Mouse (Mus musculus) midbrain, embryonic 15.5 days (tissue): ENCODE results near the gene Ptges3. TPM values are rescaled to one million over a fixed set of nuclear protein-coding genes. Genes with fewer than 3 reads are reported as not detected.
A peak's percentile ranks its signal among the peaks of the same experiment; 100 is the strongest.
"Not testable (repeated sequence)": the region's sequence is repeated elsewhere in the genome, so short reads cannot be mapped to it uniquely, and the experiment has no call there.

Experiments used
- ATAC-seq: fragments of 200-750 bp; cut with Nextera tagmentation; replicated peaks from 2 replicates; pipeline ENCODE4 v1.8.0; 2017; ENCODE audit warnings: moderate TSS enrichment
- H3K27ac ChIP-seq: fragments of 300-500 bp; sonication (generic); 2 replicates; pipeline ENCODE4 v1.5.1; 2015; ENCODE audit warnings: mild to moderate bottlenecking, inconsistent platforms
- H3K27me3 ChIP-seq: fragments of 300-500 bp; sonication (generic); replicated peaks from 2 replicates; pipeline ENCODE4 v1.6.1; 2015; ENCODE audit warnings: inconsistent platforms
- H3K36me3 ChIP-seq: fragments of 300-500 bp; sonication (generic); replicated peaks from 2 replicates; pipeline ENCODE4 v1.6.1; 2015; ENCODE audit warnings: inconsistent platforms
- H3K4me1 ChIP-seq: fragments of 300-500 bp; sonication (generic); 2 replicates; pipeline ENCODE4 v1.6.1; 2015; ENCODE audit warnings: inconsistent platforms
- H3K4me2 ChIP-seq: fragments of 300-500 bp; sonication (generic); 2 replicates; pipeline ENCODE4 v1.6.1; 2015; ENCODE audit warnings: inconsistent platforms, mild to moderate bottlenecking, moderate library complexity
- H3K4me3 ChIP-seq: fragments of 300-500 bp; sonication (generic); 2 replicates; pipeline ENCODE4 v1.5.1; 2015; ENCODE audit warnings: mild to moderate bottlenecking, inconsistent platforms
- H3K9ac ChIP-seq: fragments of 300-500 bp; sonication (generic); 2 replicates; pipeline ENCODE4 v1.6.1; 2015; ENCODE audit warnings: mild to moderate bottlenecking, inconsistent platforms
- H3K9me3 ChIP-seq: fragments of 300-500 bp; sonication (generic); 2 replicates; pipeline ENCODE4 v1.6.1; 2016; ENCODE audit warnings: inconsistent platforms
- WGBS: fragments of 180-500 bp; shearing (Covaris S2); methylation state at CpG from one replicate; pipeline ENCODE4 v1.1.7; 2015; ENCODE audit warnings: mixed read lengths; 5-methylcytosine and 5-hydroxymethylcytosine counted together
- polyA plus RNA-seq: library from polyadenylated mRNA; unstranded; fragments of >200 nt; fragmentation: Nextera tagmentation; extraction: Ambion mirVana; gene quantifications from 2 replicates; pipeline ENCODE4 v1.2.1, GENCODE M21; 2015

Gene Ptges3
- polyA plus RNA-seq, 1 experiment from 2014 or later: 372 TPM

DNA sequence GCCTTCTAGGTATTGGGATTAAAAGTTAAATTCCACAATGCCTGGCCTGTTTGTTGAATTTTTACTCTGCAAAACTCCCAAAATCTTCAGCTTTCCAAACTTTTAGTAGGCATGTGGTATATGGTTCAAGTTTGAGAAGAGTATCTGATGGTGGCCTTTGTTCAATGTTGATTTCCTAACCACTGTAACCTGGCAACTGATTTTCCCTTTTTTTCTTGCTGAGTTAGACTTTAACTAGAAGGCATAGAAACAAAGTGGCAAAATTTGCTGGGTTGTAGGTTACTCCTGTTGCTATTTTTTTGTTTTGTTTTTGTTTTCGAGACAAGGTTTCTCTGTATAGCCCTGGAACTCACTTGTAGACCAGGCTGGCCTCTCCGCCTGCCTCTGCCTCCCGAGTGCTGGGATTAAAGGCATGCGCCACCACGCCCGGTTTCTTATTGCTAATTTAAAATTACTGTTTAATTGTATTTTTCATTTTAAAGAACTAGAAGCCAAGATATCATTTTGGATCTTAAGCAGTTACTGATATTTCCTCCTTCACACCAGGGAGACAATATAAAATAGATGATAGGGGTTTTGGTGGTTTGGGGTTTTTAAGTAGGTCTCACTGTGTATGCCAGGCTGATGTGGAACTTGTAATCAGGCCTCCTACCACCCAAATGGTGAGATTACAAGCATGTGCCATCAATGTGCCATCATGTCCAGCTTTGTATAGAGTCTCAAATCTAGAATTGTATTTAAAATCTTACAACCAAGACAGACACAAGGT, 3.7 kb downstream of the Ptges3 start:
- H3K9ac ChIP-seq: no peak overlapping the region
- H3K4me1 ChIP-seq: peaks cover 27% of the 10 kb centered on the region
- no peak overlapping the region for H3K4me2 ChIP-seq
- no peaks in the 10 kb centered on the region for H3K36me3 ChIP-seq
- no peaks in the 10 kb centered on the region for H3K27me3 ChIP-seq
- no peak for ATAC-seq
- no peak overlapping the region for H3K27ac ChIP-seq
- no peak overlapping the region for H3K4me3 ChIP-seq
- WGBS: 94% methylated on average over 6 of the region's 6 CpGs
- no peaks in the 10 kb centered on the region for H3K9me3 ChIP-seq

- Histone ChIP-seq H3K4me2 (no peak overlapping the region), H3K9me3 (no peaks in the 10 kb centered on the region), H3K4me1 (peaks cover 7% of the 10 kb centered on the region), H3K4me3 (no peak overlapping the region), H3K27me3 (no peaks in the 10 kb centered on the region), H3K9ac (no peak overlapping the region), H3K27ac (no peak overlapping the region), H3K36me3 (peaks cover 17% of the 10 kb centered on the region)
- ATAC-seq: no peak
- 92% methylated on average over 5 of the region's 5 CpGs for WGBS
Measured at GRCm38 (mm10) chr10:128066072-128066471, 7.3 kb downstream of the Ptges3 start.

GRCm38 (mm10) chr10:128069201-128069600, 10.4 kb downstream of the Ptges3 start:
- no peak overlapping the region for H3K4me3 ChIP-seq
- peaks cover 39% of the 10 kb centered on the region for H3K36me3 ChIP-seq
- no peaks in the 10 kb centered on the region for H3K27me3 ChIP-seq
- no peak overlapping the region for H3K9ac ChIP-seq
- no peaks in the 10 kb centered on the region for H3K9me3 ChIP-seq
- no peak overlapping the region for H3K4me2 ChIP-seq
- H3K4me1 ChIP-seq: no peaks in the 10 kb centered on the region
- H3K27ac ChIP-seq: no peak overlapping the region
- ATAC-seq: no peak
- 92% methylated on average over 4 of the region's 4 CpGs for WGBS

- H3K36me3 ChIP-seq: peaks cover 44% of the 10 kb centered on the region
- ATAC-seq: not testable (repeated sequence)
Measured at GRCm38 (mm10) chr10:128070432-128070831, 11.7 kb downstream of the Ptges3 start.

DNA sequence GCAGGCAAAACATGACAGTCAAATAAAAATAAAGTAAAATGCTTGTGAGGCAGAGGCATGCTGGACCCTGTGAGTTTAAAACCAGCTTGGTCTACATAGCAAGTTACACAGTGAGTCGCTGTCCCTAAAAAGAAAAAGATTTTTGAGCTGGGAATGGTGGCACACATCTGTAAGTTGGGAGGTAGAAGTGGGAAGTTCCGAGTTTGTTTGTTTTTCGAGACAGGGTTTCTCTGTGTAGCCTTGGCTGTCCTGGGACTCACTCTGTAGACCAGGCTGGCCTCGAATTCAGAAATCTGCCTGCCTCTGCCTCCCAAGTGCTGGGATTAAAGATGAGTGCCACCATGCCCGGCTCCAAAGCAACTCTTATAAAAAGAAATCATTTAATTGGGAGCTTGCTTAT, 19.5 kb downstream of the Ptges3 start:
- 84% methylated on average over 5 of the region's 5 CpGs for WGBS
- not testable (repeated sequence) for ATAC-seq, H3K9me3 ChIP-seq, H3K27ac ChIP-seq, H3K4me3 ChIP-seq, H3K27me3 ChIP-seq, H3K9ac ChIP-seq, H3K4me2 ChIP-seq, H3K4me1 ChIP-seq
- peaks cover 22% of the 10 kb centered on the region for H3K36me3 ChIP-seq

More at GRCm38 (mm10) chr10:128070432-128070831, 11.7 kb downstream of the Ptges3 start:
- H3K4me1 ChIP-seq, H3K9ac ChIP-seq, H3K27ac ChIP-seq, H3K4me2 ChIP-seq, H3K4me3 ChIP-seq, H3K27me3 ChIP-seq, H3K9me3 ChIP-seq: not testable (repeated sequence)
- WGBS: 98% methylated on average over 2 of the region's 2 CpGs

DNA sequence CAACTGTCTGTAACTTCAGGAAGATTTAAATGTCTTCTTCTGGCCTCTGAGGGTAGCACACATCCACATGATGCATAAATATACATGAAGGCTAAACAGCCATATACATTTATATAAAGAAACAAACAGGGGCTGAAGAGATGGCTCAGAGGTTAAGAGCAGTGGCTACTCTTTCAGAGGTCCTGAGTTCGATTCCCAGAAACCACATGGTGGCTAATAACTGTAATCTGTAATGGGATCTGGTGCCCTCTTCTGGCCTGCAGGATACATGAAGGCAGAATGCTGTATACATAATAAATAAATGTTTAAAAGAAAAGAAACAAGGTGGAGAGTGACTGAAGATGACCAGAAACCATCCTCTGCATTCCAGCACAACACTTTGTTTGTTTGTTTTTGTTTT, 21.7 kb downstream of the Ptges3 start:
- Histone ChIP-seq H3K9me3 (no peaks in the 10 kb centered on the region), H3K36me3 (peaks cover 17% of the 10 kb centered on the region), H3K9ac (no peak overlapping the region), H3K4me3 (no peak overlapping the region), H3K27ac (no peak overlapping the region), H3K27me3 (no peaks in the 10 kb centered on the region), H3K4me1 (peaks cover 22% of the 10 kb centered on the region), H3K4me2 (no peak overlapping the region)
- no peak for ATAC-seq
- 90% methylated on average over 1 of the region's 1 CpGs for WGBS

DNA sequence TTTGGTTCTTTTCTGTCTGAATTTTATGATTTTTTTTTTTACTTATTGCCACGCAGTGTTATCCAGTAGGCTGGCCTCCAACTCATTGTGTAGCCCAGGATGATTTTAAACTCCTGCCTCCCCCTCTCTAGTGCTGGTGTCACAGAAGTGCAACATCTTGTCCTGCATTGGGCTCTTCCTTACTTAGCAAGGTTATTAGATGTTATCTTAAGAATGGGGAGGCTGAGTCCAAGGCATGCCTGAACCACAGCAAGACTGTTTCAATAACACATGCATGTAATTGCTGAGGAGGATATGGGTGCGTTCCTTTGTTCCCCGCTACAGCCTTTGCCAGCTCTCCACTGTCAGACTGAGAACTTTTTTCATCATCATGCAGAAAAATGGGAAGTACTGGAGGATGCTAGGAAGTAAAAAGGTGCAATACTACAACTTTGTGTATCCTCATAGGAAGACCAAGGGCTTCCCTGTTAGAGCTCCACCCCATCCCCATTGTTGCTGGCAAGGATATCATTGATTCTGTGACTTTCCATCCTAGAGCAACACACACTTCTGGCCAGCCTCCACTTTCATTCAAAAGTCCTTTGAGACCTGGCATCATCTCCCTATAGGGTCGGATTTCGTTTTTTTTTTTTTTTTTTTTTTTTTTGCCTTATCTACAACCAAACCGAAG, 23.2 kb downstream of the Ptges3 start:
- H3K4me3 ChIP-seq: peak overlapping the region; percentile 70
- peak overlapping the region; percentile 69 for H3K4me2 ChIP-seq
- no peaks in the 10 kb centered on the region for H3K27me3 ChIP-seq
- 68% methylated on average over 6 of the region's 6 CpGs for WGBS
- H3K9ac ChIP-seq: peak overlapping the region; percentile 75; the same call in 1 of the 2 replicates
- ATAC-seq: no peak
- H3K9me3 ChIP-seq: no peaks in the 10 kb centered on the region
- H3K36me3 ChIP-seq: peaks cover 29% of the 10 kb centered on the region
- peak overlapping the region; percentile 90 for H3K27ac ChIP-seq
- H3K4me1 ChIP-seq: peaks cover 31% of the 10 kb centered on the region

- Histone ChIP-seq H3K27ac (peak overlapping the region; percentile 90), H3K4me1 (peaks cover 31% of the 10 kb centered on the region), H3K9me3 (no peaks in the 10 kb centered on the region), H3K4me2 (peak overlapping the region; percentile 69), H3K27me3 (no peaks in the 10 kb centered on the region), H3K4me3 (peak overlapping the region; percentile 70), H3K36me3 (peaks cover 25% of the 10 kb centered on the region), H3K9ac (peak overlapping the region; percentile 75)
- ATAC-seq: no peak
- WGBS: 16% methylated on average over 9 of the region's 9 CpGs
Measured at GRCm38 (mm10) chr10:128082477-128082808, 23.7 kb downstream of the Ptges3 start.

GRCm38 (mm10) chr10:128082880-128083421, 24.2 kb downstream of the Ptges3 start, which contains the start of gene Atp5b:
Gene Atp5b, plus strand, starts transcription at chr10:128083273.
- peak within 1 kb of the TSS; percentile 91 for H3K27ac ChIP-seq
- H3K9ac ChIP-seq: peak within 1 kb of the TSS; percentile 84
- H3K4me3 ChIP-seq: peak within 1 kb of the TSS; percentile 70
- peak within 1 kb of the TSS; percentile 78 for H3K4me2 ChIP-seq
- H3K27me3 ChIP-seq: no peaks in the 10 kb centered on the region
- under 1% methylated on average over 34 of the region's 34 CpGs for WGBS
- H3K9me3 ChIP-seq: no peaks in the 10 kb centered on the region
- H3K36me3 ChIP-seq: peaks cover 27% of the 10 kb centered on the region
- peaks cover 31% of the 10 kb centered on the region for H3K4me1 ChIP-seq
- ATAC-seq: peak; percentile 99

DNA sequence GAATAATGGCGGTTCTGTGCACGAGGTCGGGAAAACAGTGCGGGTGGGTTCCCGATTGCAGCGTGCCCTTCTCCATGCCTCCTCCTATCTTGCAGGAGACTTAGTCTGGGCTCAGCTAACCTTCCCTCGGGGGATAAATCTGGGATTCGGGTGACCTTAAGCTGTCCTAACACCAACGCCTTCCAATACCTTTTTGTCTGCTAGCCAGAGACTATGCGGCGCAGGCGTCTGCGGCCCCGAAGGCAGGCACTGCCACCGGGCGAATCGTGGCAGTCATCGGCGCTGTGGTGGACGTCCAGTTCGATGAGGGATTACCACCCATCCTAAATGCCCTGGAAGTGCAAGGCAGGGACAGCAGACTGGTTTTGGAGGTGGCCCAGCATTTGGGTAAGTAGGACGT, 24.9 kb downstream of the Ptges3 start:
- peaks cover 31% of the 10 kb centered on the region for H3K4me1 ChIP-seq
- peak overlapping the region; percentile 70 for H3K4me3 ChIP-seq
- under 1% methylated on average over 22 of the region's 22 CpGs for WGBS
- no peaks in the 10 kb centered on the region for H3K27me3 ChIP-seq
- ATAC-seq: peak; percentile 15
- no peaks in the 10 kb centered on the region for H3K9me3 ChIP-seq
- H3K27ac ChIP-seq: peak overlapping the region; percentile 91
- H3K9ac ChIP-seq: peak overlapping the region; percentile 84
- peaks cover 35% of the 10 kb centered on the region for H3K36me3 ChIP-seq
- peak overlapping the region; percentile 78 for H3K4me2 ChIP-seq

DNA sequence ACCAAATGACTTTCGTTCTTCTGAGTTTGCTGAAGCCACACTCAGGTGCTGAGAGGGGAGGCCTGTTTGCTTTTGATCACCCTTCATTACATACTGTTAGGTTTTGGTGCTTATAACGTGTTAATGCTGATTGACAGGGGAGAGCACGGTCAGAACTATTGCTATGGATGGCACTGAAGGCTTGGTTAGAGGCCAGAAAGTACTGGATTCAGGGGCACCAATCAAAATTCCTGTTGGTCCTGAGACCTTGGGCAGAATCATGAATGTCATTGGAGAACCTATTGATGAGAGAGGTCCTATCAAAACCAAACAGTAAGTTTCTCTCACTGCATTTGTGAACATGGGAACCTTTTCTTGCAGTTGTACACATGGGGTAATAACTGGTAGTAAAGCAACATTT, 25.4 kb downstream of the Ptges3 start:
- Histone ChIP-seq H3K36me3 (peaks cover 39% of the 10 kb centered on the region), H3K27ac (peak overlapping the region; percentile 91), H3K4me1 (peaks cover 31% of the 10 kb centered on the region), H3K27me3 (no peaks in the 10 kb centered on the region), H3K9me3 (no peaks in the 10 kb centered on the region), H3K4me3 (peak overlapping the region; percentile 70), H3K9ac (peak overlapping the region; percentile 84), H3K4me2 (peak overlapping the region; percentile 78)
- ATAC-seq: no peak
- WGBS: 2% methylated on average over 3 of the region's 3 CpGs

DNA sequence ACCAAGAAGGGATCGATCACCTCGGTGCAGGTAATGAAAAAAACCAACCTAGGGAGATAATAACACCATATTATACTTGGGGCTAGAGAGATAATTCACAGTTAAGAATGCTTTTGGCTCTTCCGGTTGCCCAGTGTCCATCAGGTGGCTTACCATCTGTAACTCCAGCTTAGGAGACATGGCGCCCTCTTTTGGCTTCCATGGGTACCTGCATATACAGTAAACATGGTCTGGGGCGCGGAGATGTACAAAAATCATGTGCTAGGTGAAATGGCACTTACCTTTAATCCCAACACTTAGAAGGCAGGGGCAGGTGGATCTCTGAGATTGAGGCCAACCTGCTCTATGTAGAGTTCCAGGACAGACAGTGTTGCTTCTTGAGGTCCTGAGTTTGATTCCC, 27.6 kb downstream of the Ptges3 start:
- Histone ChIP-seq H3K4me2 (no peak overlapping the region), H3K36me3 (peaks cover 52% of the 10 kb centered on the region), H3K27ac (no peak overlapping the region), H3K9ac (0 out of 2 replicates have a peak overlapping the region, but pooled peaks have one; percentile 8), H3K4me3 (no peak overlapping the region), H3K4me1 (peaks cover 42% of the 10 kb centered on the region), H3K9me3 (no peaks in the 10 kb centered on the region), H3K27me3 (no peaks in the 10 kb centered on the region)
- 79% methylated on average over 6 of the region's 6 CpGs for WGBS
- ATAC-seq: no peak
